Mouse (Mus musculus) ES-Bruce4 (cell line): ENCODE data around the gene Cth.

Experiments used
- CTCF ChIP-seq: IDR thresholded peaks from one replicate; pipeline ENCODE4 v1.8.1; 2011; ENCODE audit warnings: low read depth, low read length
- EP300 ChIP-seq: IDR thresholded peaks from 2 replicates; pipeline ENCODE4 v1.6.1; 2011; ENCODE audit warnings: low read depth, low read length; ENCODE audit not compliant: insufficient read depth
- POLR2A ChIP-seq: IDR thresholded peaks from one replicate; pipeline ENCODE4 v1.8.1; 2011; ENCODE audit warnings: low read length; ENCODE audit not compliant: insufficient read depth

- TF ChIP-seq CTCF (no peak), POLR2A (no peak), EP300 (no peak)
These were observed 4.5 kb upstream of the Cth start for GRCm38 (mm10) chr3:157929417-157929816.
